Mouse (Mus musculus) bone marrow macrophage, adult 2 months (primary cell): Measurements from ENCODE around the gene Rbms3.

Experiments used
- CTCF ChIP-seq: IDR thresholded peaks from 2 replicates; pipeline ENCODE4 v1.5.1; 2012; ENCODE audit warnings: low read depth, mild to moderate bottlenecking, low read length, moderate library complexity
- POLR2A ChIP-seq: IDR thresholded peaks from 2 replicates; pipeline ENCODE4 v1.6.1; 2012; ENCODE audit warnings: mild to moderate bottlenecking, low read depth, low read length, borderline replicate concordance

- TF ChIP-seq CTCF (no peak), POLR2A (no peak)
These were observed 561.9 kb downstream of the Rbms3 start for GRCm38 (mm10) chr9:117067703-117068419.
